Mouse (Mus musculus) mature B cell (primary cell): ENCODE results near the gene Ttc23l.
"Not testable (repeated sequence)": the region's sequence is repeated elsewhere in the genome, so short reads cannot be mapped to it uniquely, and the experiment has no call there.

Experiments
- in situ Hi-C: fragments of 300-500 bp; cut with MboI; formaldehyde crosslinking; loops from 2 replicates; pipeline ENCODE4 v1.14.3; 2019

Ttc23l gene

DNA sequence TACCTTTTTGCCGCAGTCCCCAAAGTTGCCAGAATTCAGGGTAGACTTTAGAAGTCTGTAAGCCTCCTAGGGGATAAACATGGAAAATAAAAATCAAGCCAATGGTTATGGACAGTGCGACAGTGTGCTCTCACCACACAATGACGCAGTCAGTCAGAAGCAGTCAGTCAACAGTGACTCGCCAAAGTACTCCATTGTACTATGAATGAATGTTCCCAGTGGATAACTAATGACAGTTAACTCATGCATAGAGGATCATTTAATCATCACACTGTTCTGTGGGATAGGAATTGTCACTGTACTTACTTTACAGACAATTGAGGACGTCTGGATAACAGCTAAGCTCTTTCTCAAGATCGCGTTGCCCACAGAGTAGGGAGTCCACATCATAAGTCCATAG lies 43.3 kb downstream of the Ttc23l start:
- in situ Hi-C loops, result no loop called here

DNA sequence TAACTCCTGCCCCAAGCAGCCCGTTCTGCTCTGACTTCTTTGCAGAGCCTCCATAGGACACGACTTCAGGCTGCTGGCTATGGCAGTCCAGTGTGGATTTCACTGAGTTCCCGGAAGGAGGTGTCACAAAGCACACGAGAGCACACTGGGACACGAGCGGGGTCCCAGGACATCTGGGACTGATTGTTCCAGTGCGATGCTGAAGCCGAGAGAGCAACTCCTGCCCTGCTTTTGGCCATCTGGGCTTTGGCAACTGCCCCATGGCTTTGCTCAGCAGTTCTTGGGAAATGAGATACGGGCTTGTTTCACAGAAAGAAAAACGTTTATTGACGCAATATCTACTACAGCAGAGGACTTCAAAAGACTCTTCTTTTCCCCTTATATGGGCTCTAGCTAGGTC lies 52.4 kb downstream of the Ttc23l start:
- in situ Hi-C loops, result no loop called here

DNA sequence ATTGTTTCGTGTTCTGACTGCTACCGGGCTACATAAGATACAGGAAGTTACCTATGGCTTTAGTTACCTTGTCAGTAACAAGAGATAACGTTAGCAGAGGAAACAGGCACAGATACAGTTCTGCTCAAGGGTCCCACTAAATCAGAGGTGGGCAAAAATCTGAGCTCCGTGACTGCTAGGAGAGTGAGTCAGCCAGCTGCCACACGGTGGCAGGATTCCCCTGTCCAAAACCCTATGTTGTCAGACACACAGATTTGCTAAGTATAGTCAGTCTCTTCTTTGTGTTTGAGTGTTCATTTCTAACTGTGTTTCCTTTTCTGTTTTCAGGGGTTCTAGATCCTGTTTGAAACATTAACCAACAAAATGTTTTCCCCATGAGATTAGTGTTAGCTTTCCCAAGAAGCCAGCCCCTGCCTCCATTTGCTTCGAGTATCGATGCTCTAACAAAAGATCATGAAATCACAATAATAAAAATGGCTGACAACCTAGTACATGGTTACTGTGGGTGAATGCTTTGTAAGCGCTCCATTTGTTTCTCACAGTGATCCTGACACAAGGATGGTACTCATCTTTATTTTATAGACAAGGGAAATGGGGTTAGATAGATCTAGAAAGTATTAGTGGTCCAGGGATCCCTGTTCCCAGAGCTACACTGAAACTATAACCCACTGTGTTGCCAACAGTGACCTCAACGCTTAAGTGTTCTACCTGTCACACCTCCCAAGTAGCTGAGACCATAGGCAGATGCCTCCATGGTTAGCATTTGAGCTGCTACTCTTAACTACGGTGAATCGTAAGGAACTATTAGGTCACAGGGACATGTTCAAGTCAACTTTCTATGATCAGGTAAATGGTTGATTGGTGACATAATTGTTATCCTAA lies 57.4 kb downstream of the Ttc23l start:
- in situ Hi-C loops, result no loop called here

DNA sequence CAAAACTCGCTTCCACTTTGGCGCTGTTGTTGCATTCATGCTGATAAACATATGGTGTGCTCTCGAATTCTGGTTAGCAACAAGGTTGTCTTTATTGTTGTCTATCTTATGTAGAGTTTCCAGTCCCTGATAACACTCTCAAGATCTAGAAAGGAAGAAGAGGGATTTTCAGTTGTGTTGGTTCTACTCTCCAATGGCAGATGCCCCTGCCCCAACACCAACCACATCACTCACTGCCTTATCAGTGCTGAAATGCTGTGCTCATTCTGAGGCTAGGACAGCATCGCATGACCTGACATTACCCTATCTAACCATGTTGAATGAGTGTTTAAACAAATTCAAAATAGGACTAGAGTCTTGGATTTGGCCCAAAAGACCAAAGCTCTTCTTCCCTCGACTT lies 58.4 kb downstream of the Ttc23l start:
- in situ Hi-C loops, result no loop called here

DNA sequence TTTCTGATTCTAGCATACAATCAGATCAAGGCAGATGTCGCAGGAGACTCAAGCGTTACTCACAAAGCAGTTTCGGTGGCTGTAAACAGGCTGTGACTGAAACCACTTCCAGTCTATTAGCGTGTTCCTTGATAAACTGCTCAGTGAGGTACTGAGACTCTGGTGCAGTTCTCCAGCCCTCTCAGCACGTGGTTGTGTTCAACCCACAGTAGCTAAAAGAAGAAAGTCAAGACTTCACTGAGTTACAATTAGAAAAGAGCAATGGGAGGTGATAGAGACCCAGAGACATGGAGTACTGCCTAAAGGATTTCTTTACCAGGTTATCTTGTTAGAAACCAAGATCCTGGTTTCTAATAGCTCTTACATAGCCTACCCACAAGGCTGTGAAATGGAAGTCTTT lies 58.9 kb downstream of the Ttc23l start:
- in situ Hi-C loops, result no loop called here

DNA sequence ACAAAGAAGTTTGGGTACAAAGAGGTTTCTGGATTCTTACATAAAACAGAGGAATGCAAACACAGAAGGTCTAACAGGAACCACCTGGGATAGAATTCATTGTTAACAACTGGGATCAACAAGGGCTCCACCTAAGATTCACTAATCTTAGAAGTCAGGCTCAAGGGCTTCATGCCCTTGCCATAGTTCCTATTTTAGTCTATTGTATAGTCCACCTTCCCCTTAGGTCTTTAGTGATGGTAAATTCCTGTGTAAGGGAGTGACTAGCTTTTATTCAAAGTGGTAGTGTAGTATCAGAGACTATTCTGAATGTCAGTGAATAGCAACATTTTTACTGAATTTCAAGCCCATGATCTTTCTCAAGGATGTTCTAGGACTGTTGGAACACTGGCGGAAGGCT lies 61.8 kb downstream of the Ttc23l start:
- in situ Hi-C loops, result not testable (repeated sequence)

DNA sequence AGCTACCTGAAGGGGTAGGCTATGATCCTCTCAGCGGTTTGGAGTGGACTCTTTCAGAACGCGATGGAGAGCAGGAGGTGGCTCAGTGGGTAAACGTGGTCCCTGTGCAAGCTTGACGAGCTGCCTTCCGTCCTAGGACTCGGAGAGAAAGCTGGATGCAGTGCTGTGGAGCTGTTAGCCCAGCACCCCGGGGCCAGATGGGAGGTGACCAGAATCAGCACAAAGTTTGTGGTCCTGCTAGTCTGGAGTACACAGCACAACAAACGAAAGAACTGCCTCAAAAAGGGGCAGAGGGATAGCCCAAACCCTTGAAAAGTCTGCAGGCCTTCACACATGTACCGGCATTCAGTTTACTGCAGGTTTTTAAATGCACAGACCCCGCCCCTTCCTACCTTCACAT lies 62.5 kb downstream of the Ttc23l start:
- in situ Hi-C loops, result no loop called here

DNA sequence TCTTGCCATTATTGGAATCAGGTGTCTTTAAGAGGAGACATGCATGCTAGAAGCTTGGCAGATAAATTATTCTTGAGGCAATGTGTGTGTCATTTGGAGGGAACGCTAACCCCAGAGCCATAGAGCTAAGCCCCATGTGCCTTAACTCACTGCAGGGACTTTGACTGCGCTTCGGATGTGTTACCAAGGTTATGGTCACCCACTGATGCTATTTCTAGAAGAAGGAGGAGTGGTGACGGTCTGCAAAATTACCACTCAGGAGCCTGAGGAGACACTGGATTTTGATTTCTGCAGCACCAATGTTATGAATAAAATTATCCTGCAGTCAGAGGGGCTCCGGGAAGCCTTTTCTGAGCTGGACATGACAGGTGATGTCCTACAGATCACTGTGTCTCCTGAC lies 68.4 kb downstream of the Ttc23l start:
- in situ Hi-C loops, result no loop called here

DNA sequence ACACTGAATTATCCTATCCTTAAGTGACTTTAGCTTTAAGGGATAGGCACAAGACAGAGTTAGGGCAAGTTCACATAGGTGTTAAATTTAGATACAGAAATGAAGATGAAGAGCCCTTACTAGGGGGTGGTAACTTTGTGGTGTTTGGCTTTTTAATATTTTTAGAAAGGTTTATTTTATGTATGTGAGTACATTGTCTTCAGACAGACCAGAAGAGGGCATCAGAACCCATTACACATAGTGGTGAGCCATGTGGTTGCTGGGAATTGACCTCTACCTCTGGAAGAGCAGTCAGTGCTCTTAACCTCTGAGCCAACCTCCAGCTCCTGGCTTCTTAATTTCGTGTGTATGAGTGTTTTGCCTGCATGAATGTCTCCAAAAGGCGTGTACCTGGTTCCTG lies 71.2 kb downstream of the Ttc23l start:
- in situ Hi-C loops, result no loop called here

DNA sequence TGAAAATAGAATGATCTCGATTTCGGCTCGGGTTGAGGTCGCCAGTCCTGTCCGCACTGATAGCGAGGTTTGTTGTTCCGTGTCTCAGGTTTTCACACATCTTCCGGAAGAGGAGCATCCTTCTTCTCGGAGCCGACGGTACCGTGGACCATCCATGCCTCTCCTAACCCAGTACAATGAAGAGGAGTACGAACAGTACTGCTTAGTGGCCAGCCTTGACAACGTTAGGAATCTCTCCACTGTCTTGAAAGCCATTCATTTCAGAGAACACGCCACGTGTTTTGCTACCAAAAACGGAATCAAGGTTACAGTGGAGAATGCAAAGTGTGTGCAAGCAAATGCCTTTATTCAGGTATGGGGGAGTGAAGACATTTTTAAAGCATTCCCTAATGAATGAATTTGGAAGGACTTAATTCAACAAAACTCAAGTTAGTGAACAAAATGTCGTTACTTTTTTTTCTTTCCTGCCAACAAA lies 72.1 kb downstream of the Ttc23l start:
- in situ Hi-C loops, result no loop called here

DNA sequence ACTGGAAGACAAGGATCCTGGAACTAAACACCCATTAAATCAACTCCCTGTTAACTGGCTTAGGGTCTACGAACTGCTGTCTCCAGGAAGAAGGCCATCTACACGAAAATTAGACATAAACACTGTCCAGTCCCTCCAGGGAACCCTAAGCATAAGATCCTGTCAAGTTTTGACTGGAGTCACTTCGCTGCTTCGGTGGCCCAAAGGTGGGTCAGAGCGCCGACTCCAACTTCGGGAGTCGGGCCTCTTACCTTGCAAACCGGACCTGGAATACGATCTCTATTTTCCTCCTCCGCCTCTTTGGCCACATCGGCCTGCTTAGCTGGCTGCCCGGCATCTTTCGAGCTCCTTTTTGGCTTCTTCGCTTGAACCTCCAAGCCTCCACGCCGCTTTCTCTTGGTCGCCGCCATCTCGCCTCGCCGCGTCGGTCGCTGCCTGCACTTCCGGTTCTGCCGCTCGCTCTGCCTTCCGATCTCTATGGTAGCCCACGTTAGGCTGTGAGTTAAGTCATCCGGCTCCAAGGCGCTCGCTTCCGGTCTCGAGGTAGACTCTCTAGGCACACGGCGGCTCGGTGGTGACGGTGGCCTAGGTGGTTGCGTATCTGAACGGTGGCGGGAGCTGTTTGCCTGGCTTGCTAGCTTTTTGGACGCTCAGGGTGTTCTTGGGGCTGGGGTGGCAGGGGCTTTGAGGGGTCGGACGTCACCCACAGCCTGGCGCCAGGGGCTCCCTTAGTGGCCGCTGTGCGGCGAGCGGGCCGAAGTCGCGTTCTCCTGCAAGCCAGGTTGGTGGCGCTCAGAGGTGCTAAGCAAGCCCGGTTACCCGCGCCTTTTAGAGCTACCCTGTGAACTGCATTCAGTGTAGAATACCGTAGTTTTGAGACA lies 72.7 kb downstream of the Ttc23l start, which contains the start of the genes Brix1 and Rad1:
Brix1 (minus strand) TSS at position 464 of the 881 bp plus-strand sequence.
Rad1 (plus strand) TSS at position 535 of the 881 bp plus-strand sequence.
- in situ Hi-C loops, result no loop called here

DNA sequence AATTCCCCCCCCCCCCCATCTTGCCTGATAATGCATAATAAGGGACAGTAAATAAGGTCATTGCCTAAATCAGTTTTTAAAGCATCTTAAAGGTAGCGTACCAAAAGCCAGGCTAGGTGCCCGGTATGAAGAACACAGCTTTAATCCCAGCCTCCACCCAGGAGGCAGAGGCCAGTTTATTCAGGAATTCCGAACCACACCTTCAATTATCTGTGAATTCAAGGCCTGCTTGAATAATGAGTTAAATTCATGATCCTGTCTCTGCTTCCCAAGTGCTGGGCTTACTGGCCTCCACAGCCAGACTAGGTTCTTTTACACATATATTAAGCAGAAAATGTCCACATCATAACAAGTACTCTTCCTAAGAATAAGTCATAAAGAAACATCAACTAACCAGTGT lies 87.5 kb downstream of the Ttc23l start:
- in situ Hi-C loops, result no loop called here

DNA sequence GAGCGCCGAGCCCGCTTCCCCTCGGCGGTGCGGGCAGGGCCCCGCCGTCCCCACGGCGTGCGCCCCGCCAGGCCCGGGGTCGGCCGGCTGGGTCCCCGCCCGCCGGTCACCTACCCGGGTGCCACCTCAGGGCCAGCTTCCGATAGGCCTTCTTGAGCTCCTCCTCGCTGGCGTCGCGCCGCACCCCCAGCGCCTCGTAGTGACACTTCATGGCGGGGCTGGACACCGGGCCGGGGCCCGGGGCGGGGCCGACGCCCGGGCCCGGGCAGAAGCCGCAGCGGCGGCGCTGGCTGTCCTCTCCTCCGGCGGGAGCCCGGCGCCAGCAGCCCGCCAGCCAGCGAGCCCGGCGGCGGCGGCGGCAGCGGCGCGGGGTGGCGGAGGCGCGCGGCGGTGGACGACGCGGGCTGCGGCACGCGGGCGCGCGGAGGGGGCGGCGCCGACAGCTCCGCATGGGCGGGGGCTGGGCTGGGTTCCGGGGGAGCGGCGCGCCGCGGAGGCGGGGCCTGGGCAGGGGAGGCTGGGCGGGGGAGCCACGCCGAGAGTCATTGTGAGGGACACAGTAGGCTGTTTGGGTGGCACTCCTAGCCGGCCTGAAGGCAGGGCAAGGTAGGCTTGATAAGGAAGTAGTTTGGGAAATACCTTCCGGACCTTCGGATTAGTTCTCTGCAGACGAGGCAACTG lies 88.2 kb downstream of the Ttc23l start, which contains the start of gene Dnajc21:
Dnajc21 (minus strand) TSS at position 366 of the 681 bp plus-strand sequence.
- in situ Hi-C loops, result no loop called here

DNA sequence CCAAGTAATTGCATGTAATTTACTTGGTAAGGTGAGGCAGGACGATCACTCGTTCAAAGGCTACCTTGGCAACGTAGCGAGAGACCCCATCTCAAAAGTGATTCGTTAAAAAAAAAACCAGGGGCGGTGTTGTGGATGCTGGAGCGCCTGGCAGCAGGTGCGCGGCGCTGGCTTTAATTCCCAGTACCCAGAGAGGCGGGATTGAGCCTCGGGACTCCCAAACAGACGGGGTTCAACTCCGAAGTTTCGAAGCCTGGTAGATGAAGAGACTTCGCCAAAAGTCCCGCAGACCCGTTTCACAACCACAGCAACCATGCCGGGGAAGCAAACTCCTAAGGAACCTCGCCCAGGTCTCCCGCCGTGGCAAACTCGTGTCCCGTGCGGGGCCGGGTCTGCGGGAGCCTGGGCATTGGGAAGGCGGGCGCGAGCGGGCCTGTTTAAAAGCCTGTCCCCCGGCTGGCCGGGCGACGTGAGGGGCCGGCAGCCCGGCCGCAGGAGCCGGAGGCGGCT lies 88.8 kb downstream of the Ttc23l start:
- in situ Hi-C loops, result no loop called here

DNA sequence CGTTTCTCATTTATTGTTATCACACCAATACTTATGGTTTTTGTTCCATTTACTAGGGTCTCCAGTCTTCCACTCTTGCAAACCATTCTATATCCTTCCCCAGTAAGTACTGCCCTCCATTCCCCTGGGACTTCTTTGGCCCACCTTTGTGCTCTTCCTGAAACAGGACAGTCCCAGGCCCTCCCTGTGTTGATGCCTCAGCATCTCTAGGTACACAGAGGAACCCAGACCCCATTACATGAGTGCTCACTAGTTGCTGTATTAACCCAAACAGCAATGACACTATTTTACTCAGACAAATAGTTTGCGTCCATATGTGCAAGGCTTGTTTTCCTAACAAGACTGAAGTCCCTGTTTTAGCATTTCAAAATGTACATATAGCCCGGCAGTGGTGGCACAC lies 89.7 kb downstream of the Ttc23l start:
- in situ Hi-C loops, result no loop called here

DNA sequence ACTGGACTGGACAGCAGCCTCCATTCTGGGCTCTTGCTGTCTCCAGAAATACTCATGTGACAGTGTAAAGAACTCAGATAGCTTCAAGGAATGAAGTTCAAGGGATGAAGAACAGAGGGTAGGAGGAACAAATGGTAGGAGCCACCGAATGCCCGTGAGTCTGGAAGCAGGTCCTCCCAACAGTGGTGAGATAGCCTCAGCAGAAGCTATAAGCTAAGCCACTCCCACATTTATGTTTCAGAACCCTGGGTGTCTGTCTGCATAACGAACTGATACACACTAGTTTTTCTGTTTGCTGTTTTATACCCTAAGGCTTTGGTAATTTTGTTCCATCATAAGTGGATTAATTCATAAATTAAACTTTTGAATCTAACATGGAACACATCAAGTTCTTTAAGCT lies 93.8 kb downstream of the Ttc23l start:
- in situ Hi-C loops, result no loop called here

DNA sequence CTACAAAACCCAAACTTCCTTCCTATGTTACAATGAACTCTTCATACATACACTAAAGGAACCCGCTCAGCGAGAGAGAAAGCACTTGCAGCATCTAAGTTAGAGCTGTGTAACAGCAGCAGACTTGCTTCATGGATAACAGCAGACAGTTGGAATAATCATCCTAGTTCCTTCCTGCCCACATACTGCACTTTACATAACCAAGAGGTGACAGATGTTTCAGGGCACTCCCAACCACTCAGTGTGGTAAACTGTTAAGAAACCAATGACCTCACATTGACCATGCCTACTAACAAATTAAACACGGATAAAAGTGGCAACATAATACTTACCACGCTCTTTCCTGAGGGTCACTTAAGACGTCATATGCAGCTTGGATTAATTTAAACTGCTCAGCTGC lies 94.9 kb downstream of the Ttc23l start:
- in situ Hi-C loops, result no loop called here

DNA sequence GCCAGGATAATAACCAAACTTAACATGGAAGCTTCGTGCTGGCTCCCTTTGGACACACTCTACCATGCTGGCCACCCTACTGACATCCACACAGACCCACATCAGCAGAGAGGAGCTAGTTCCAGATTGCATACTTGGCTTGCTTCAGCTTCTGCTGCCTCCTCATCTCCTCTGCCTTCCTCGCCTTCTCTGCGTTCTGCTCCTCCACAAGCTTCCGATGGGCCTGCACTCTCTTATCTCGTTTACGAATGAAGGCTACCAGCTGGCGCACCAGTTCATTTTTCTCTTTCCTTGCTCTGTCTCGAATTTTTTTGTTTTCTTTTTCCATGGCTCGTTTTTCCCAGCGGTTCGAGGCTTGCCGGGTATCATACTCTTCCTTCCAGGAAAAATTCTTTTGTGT lies 97.5 kb downstream of the Ttc23l start:
- in situ Hi-C loops, result no loop called here
